Mouse (Mus musculus): ENCODE measurements around the gene Lhb. TPM values are rescaled to one million over a fixed set of nuclear protein-coding genes. Genes with fewer than 3 reads are reported as not detected.
"Not testable (repeated sequence)": the region's sequence is repeated elsewhere in the genome, so short reads cannot be mapped to it uniquely, and the experiment has no call there.

Gene Lhb
- polyA plus RNA-seq, 1 experiment, result 0.07 TPM

DNA sequence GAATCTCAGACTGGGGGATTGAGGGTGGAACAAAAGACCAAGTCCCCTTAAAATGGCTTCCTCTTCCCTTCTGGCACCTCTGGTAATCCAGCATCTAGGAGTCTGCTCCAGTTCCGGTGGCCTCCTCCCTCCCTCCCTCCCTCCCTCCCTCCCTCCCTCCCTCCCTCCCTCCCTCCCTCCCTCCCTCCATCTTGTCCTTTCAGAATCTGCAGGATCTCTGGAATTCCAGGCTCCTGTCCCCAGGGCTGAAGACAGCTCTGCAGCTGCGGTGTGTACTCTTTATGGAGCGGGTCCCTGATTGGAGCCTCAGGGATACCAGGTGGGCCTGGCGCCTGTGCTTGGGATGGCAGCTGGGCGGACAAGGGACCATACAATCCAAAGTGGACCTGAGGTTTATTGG lies 40.7 kb downstream of the Lhb start:
- Histone ChIP-seq H3ac (ENCODE audit: control insufficient read depth, insufficient read length) (no peak overlapping the region), H3K4me2 (ENCODE audit: low read depth) (peak overlapping the region; percentile 100), H3K36me3 (ENCODE audit: control insufficient read depth, insufficient read depth) (peaks cover 40% of the 10 kb centered on the region), H3K79me2 (ENCODE audit: control insufficient read depth, insufficient read depth) (peaks cover 57% of the 10 kb centered on the region), H3K4me3 (peak overlapping the region; percentile 99), H3K27me3 (ENCODE audit: control insufficient read depth, insufficient read depth, insufficient read length) (no peaks in the 10 kb centered on the region)
- TF ChIP-seq MYOD1 (IDR thresholded peaks at IDR 0.05; ENCODE audit: control insufficient read depth in 1 of 3, insufficient read length in 2 of 3, low read depth in 2 of 3) (peak in 2 of 3 experiments; percentile 37 to 54), REST (IDR thresholded peaks at IDR 0.05; ENCODE audit: insufficient read depth, insufficient read length) (no peak), MYOG (IDR thresholded peaks at IDR 0.05; ENCODE audit: control insufficient read depth in 1 of 3, insufficient read depth in 1 of 3, insufficient read length in 2 of 3, low read depth in 2 of 3) (peak in 2 of 3 experiments; percentile 26 to 56)

- Histone ChIP-seq H3K4me3 (peak overlapping the region; percentile 99), H3K4me2 (ENCODE audit: low read depth) (peak overlapping the region; percentile 65), H3K79me2 (ENCODE audit: control insufficient read depth, insufficient read depth) (peaks cover 57% of the 10 kb centered on the region), H3ac (ENCODE audit: control insufficient read depth, insufficient read length) (no peak overlapping the region), H3K36me3 (ENCODE audit: control insufficient read depth, insufficient read depth) (peaks cover 40% of the 10 kb centered on the region), H3K27me3 (ENCODE audit: control insufficient read depth, insufficient read depth, insufficient read length) (no peaks in the 10 kb centered on the region)
- no peak for TF ChIP-seq SRF (IDR thresholded peaks at IDR 0.05; ENCODE audit: control insufficient read depth, insufficient read length, low read depth)
- no peak for TF ChIP-seq POLR2AphosphoS2 (IDR thresholded peaks at IDR 0.05; ENCODE audit: insufficient read length, low read depth)
- no peak for TF ChIP-seq MAX (IDR thresholded peaks at IDR 0.05; ENCODE audit: low read depth)
- no peak for TF ChIP-seq REST (IDR thresholded peaks at IDR 0.05; ENCODE audit: insufficient read depth, insufficient read length)
- TF ChIP-seq USF1 (IDR thresholded peaks at IDR 0.05; ENCODE audit: low read depth), result no peak
- TF ChIP-seq TCF12 (IDR thresholded peaks at IDR 0.05; ENCODE audit: insufficient read depth, poor library complexity, severe bottlenecking), result no peak
- no peak for TF ChIP-seq POLR2A (IDR thresholded peaks at IDR 0.05; ENCODE audit: insufficient read length, low read depth)
- no peak for TF ChIP-seq TCF3 (IDR thresholded peaks at IDR 0.05; ENCODE audit: insufficient read length, low read depth)
- TF ChIP-seq MYOG (IDR thresholded peaks at IDR 0.05; ENCODE audit: control insufficient read depth in 1 of 3, insufficient read depth in 1 of 3, insufficient read length in 2 of 3, low read depth in 2 of 3), result no peak
- TF ChIP-seq CEBPB (IDR thresholded peaks at IDR 0.05; ENCODE audit: insufficient read depth, poor library complexity, severe bottlenecking), result no peak
These were observed 41.2 kb downstream of the Lhb start for GRCm38 (mm10) chr7:45461781-45462180.

- H3ac ChIP-seq (ENCODE audit: control insufficient read depth, insufficient read length), result no peak overlapping the region
- no peaks in the 10 kb centered on the region for H3K27me3 ChIP-seq (ENCODE audit: control insufficient read depth, insufficient read depth, insufficient read length)
- peak overlapping the region; percentile 31 for H3K4me2 ChIP-seq (ENCODE audit: low read depth)
- H3K4me3 ChIP-seq, result no peak overlapping the region
- TF ChIP-seq SRF (IDR thresholded peaks at IDR 0.05; ENCODE audit: control insufficient read depth, insufficient read length, low read depth) (no peak), TCF12 (IDR thresholded peaks at IDR 0.05; ENCODE audit: insufficient read depth, poor library complexity, severe bottlenecking) (no peak), MYOD1 (IDR thresholded peaks at IDR 0.05; ENCODE audit: control insufficient read depth in 1 of 3, insufficient read length in 2 of 3, low read depth in 2 of 3) (no peak), POLR2A (IDR thresholded peaks at IDR 0.05; ENCODE audit: insufficient read length, low read depth) (no peak), USF1 (IDR thresholded peaks at IDR 0.05; ENCODE audit: low read depth) (no peak), CEBPB (IDR thresholded peaks at IDR 0.05; ENCODE audit: insufficient read depth, poor library complexity, severe bottlenecking) (no peak), E2F4 (IDR thresholded peaks at IDR 0.05; ENCODE audit: insufficient read depth) (no peak), MAX (IDR thresholded peaks at IDR 0.05; ENCODE audit: low read depth) (no peak), MYOG (IDR thresholded peaks at IDR 0.05; ENCODE audit: control insufficient read depth in 1 of 3, insufficient read depth in 1 of 3, insufficient read length in 2 of 3, low read depth in 2 of 3) (no peak), TCF3 (IDR thresholded peaks at IDR 0.05; ENCODE audit: insufficient read length, low read depth) (no peak), POLR2AphosphoS2 (IDR thresholded peaks at IDR 0.05; ENCODE audit: insufficient read length, low read depth) (no peak), REST (IDR thresholded peaks at IDR 0.05; ENCODE audit: insufficient read depth, insufficient read length) (no peak)
- H3K79me2 ChIP-seq (ENCODE audit: control insufficient read depth, insufficient read depth), result peaks cover 54% of the 10 kb centered on the region
- H3K36me3 ChIP-seq (ENCODE audit: control insufficient read depth, insufficient read depth), result peaks cover 37% of the 10 kb centered on the region
These were observed 41.7 kb downstream of the Lhb start for GRCm38 (mm10) chr7:45462325-45462724.

GRCm38 (mm10) chr7:45462868-45463267 lies 42.2 kb downstream of the Lhb start:
- H3ac ChIP-seq (ENCODE audit: control insufficient read depth, insufficient read length); H3K27me3 ChIP-seq (ENCODE audit: control insufficient read depth, insufficient read depth, insufficient read length); H3K4me3 ChIP-seq: not testable (repeated sequence)
- Histone ChIP-seq H3K4me2 (ENCODE audit: low read depth) (peak overlapping the region; percentile 31), H3K36me3 (ENCODE audit: control insufficient read depth, insufficient read depth) (peaks cover 32% of the 10 kb centered on the region), H3K79me2 (ENCODE audit: control insufficient read depth, insufficient read depth) (peaks cover 49% of the 10 kb centered on the region)

DNA sequence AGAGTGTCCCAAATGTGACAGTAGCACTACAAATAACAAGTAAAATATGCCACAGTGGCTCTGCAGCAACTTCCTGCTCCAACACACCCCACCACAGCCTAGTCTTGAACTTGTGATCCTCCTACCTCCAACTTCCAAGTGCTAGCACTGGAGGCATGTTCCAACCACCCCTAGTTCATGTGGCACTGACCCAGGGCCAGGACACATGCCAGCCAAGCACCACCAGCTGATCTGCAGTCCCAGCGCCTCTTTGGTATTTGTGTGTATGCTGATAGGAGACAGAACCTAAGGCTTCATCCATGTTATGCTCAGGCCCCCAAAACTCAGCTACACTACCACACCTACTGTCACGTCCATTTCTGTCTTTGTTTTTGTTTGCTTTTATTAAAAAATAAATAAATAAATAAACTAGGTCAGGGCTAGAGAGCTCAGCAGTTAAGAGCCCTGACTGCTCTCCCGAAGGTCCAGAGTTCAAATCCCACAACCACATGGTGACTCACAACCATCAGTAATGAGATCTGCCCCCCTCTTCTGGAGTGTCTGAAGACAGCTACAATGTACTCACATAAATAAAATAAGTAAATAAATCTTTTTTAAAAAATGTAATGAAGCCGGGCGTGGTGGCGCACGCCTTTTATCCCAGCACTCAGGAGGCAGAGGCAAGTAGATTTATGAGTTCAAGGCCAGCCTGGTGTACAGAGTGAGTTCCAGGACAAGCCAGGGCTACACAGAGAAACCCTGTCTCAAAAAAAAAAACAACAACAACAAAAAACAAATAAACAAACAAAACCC lies 43.6 kb downstream of the Lhb start:
- H3K4me3 ChIP-seq, result no peak overlapping the region
- peak overlapping the region; percentile 2 for H3K4me2 ChIP-seq (ENCODE audit: low read depth)
- peaks cover 24% of the 10 kb centered on the region for H3K36me3 ChIP-seq (ENCODE audit: control insufficient read depth, insufficient read depth)
- peaks cover 36% of the 10 kb centered on the region for H3K79me2 ChIP-seq (ENCODE audit: control insufficient read depth, insufficient read depth)
- no peak overlapping the region for H3ac ChIP-seq (ENCODE audit: control insufficient read depth, insufficient read length)
- H3K27me3 ChIP-seq (ENCODE audit: control insufficient read depth, insufficient read depth, insufficient read length), result no peaks in the 10 kb centered on the region
- TF ChIP-seq POLR2AphosphoS2 (IDR thresholded peaks at IDR 0.05; ENCODE audit: insufficient read length, low read depth) (peak; percentile 23), MAX (IDR thresholded peaks at IDR 0.05; ENCODE audit: low read depth) (no peak)
